Mouse (Mus musculus): Measurements from ENCODE around the gene Hoxb13. TPM values are rescaled to one million over a fixed set of nuclear protein-coding genes. Genes with fewer than 3 reads are reported as not detected.

Gene Hoxb13
- total RNA-seq, 2 experiments from 2014 or later: not detected

Other genes starting within 250 kb of the Hoxb13 start
- 10 to 100 TPM in 1 of 2 experiments, 1 to 10 TPM in 1; 6.3 to 10.6 TPM for gene Igf2bp1, start 188.4 kb upstream of the Hoxb13 start, total RNA-seq (2021)
- not detected for gene Gip, start 169.8 kb upstream of the Hoxb13 start, total RNA-seq (2021)
- 10 to 100 TPM; 60.9 to 62.7 TPM for gene Snf8, start 159.4 kb upstream of the Hoxb13 start, total RNA-seq (2021)
- 10 to 100 TPM; 47.4 to 48.3 TPM for gene Ube2z, start 128.9 kb upstream of the Hoxb13 start, total RNA-seq (2021)
- gene Atp5g1, start 118.6 kb upstream of the Hoxb13 start, total RNA-seq (2021): 1,000 to 10,000 TPM; 2,269 to 2,363 TPM
- gene Calcoco2, start 82.4 kb upstream of the Hoxb13 start, total RNA-seq (2021): not detected
- gene Ttll6, start 60.5 kb upstream of the Hoxb13 start, total RNA-seq (2021): not detected
- not detected for gene Hoxb9, start 77.1 kb downstream of the Hoxb13 start, total RNA-seq (2021)
- gene Hoxb8, start 87.6 kb downstream of the Hoxb13 start, total RNA-seq (2021): not detected
- under 1 TPM in 1 of 2 experiments, not detected in 1; 0.24 TPM for gene Hoxb7, start 92.3 kb downstream of the Hoxb13 start, total RNA-seq (2021)
- gene Hoxb6, start 98.2 kb downstream of the Hoxb13 start, total RNA-seq (2021): not detected
- under 1 TPM in 1 of 2 experiments, not detected in 1; 0.32 TPM for gene Hoxb5, start 109.0 kb downstream of the Hoxb13 start, total RNA-seq (2021)
- 1 to 10 TPM in 1 of 2 experiments, under 1 TPM in 1; 0.74 to 1.0 TPM for gene Hoxb4, start 124.0 kb downstream of the Hoxb13 start, total RNA-seq (2021)
- 1 to 10 TPM; 1.4 to 1.5 TPM for gene Hoxb3, start 129.0 kb downstream of the Hoxb13 start, total RNA-seq (2021)
- 1 to 10 TPM; 1.3 to 2.2 TPM for gene Hoxb2, start 156.2 kb downstream of the Hoxb13 start, total RNA-seq (2021)
- gene Hoxb1, start 171.4 kb downstream of the Hoxb13 start, total RNA-seq (2021): not detected

Data from heart, postnatal 4 days (tissue).